Mouse (Mus musculus) midbrain, postnatal 0 days (tissue): Measurements from ENCODE around the gene Slc25a44. TPM values are rescaled to one million over a fixed set of nuclear protein-coding genes. Genes with fewer than 3 reads are reported as not detected.

Experiments used
- ATAC-seq: fragments of 200-750 bp; cut with Nextera tagmentation; 2 replicates; pipeline ENCODE4 v1.8.0; 2017; ENCODE audit warnings: moderate number of reproducible peaks, mild to moderate bottlenecking, moderate TSS enrichment, moderate library complexity; ENCODE audit not compliant: low FRiP score
- DNase-seq: peaks from one replicate; pipeline ENCODE4 v3.0.0-alpha.2; 2015; ENCODE audit warnings: low spot score
- H3K27ac ChIP-seq: fragments of 300-500 bp; sonication (generic); 2 replicates; pipeline ENCODE4 v1.5.1; 2014; ENCODE audit warnings: low read depth, mild to moderate bottlenecking, low read length, mixed read lengths
- H3K27me3 ChIP-seq: fragments of 300-500 bp; sonication (generic); 2 replicates; pipeline ENCODE4 v1.6.1; 2014; ENCODE audit warnings: low read length, control low read depth, mixed read lengths; ENCODE audit not compliant: insufficient read depth
- H3K36me3 ChIP-seq: fragments of 300-500 bp; sonication (generic); 2 replicates; pipeline ENCODE4 v1.6.1; 2014; ENCODE audit warnings: low read length, control low read depth, mixed read lengths; ENCODE audit not compliant: insufficient read depth
- H3K4me1 ChIP-seq: fragments of 300-500 bp; sonication (generic); 2 replicates; pipeline ENCODE4 v1.6.1; 2014; ENCODE audit warnings: mild to moderate bottlenecking, control low read depth, antibody characterized with exemption, low read length, mixed read lengths; ENCODE audit not compliant: insufficient read depth
- H3K4me2 ChIP-seq: fragments of 300-500 bp; sonication (generic); 2 replicates; pipeline ENCODE4 v1.6.1; 2014; ENCODE audit warnings: low read depth, mild to moderate bottlenecking, low read length, mixed read lengths; ENCODE audit not compliant: poor library complexity, severe bottlenecking
- H3K4me3 ChIP-seq: fragments of 300-500 bp; sonication (generic); 2 replicates; pipeline ENCODE4 v1.5.1; 2014; ENCODE audit warnings: low read depth, mild to moderate bottlenecking, low read length, moderate library complexity
- H3K9ac ChIP-seq: fragments of 300-500 bp; sonication (generic); replicated peaks from 2 replicates; pipeline ENCODE4 v1.6.1; 2014; ENCODE audit warnings: mild to moderate bottlenecking, low read length, moderate library complexity, mixed read lengths; ENCODE audit not compliant: poor library complexity, severe bottlenecking
- H3K9me3 ChIP-seq: fragments of 300-500 bp; sonication (generic); 2 replicates; pipeline ENCODE4 v1.6.1; 2016; ENCODE audit warnings: low read length, control low read depth
- CTCF ChIP-seq: IDR thresholded peaks from 2 replicates; pipeline ENCODE4 v1.5.1; 2016; ENCODE audit warnings: antibody characterized with exemption, mild to moderate bottlenecking
- WGBS: fragments of 180-500 bp; shearing (Covaris S2); extraction: QIAGEN DNeasy Blood & Tissue Kit; methylation state at CpG from one replicate; pipeline ENCODE4 v1.1.7; 2014; 5-methylcytosine and 5-hydroxymethylcytosine counted together
- polyA plus RNA-seq: library from polyadenylated mRNA; unstranded; fragments of >200 nt; fragmentation: Nextera tagmentation; extraction: Ambion mirVana; gene quantifications from 2 replicates; pipeline ENCODE4 v1.2.1, GENCODE M21; 2015
- total RNA-seq: library from RNA; depleted of rRNA; stranded (reverse); fragments of >200 nt; gene quantifications from 2 replicates; pipeline ENCODE4 v1.2.3, GENCODE M21; 2014

Gene Slc25a44
- total and polyA plus RNA-seq, 2 experiments from 2014 or later: 35.9 to 63.8 TPM

GRCm38 (mm10) chr3:88425330-88425689 lies 371 bp upstream of the Slc25a44 start:
- ATAC-seq (no peak), DNase-seq (no peak)
- Histone ChIP-seq H3K27ac (no peak overlapping the region), H3K9me3 (no peaks in the 10 kb centered on the region), H3K4me1 (peaks cover 16% of the 10 kb centered on the region; the same call in 1 of the 2 replicates), H3K4me3 (peak overlapping the region; percentile 80), H3K4me2 (peak overlapping the region; percentile 28), H3K27me3 (no peaks in the 10 kb centered on the region), H3K9ac (no peak overlapping the region), H3K36me3 (peaks cover 13% of the 10 kb centered on the region)
- TF ChIP-seq CTCF: no peak
- 6% methylated on average over 2 of the region's 2 CpGs for WGBS

DNA sequence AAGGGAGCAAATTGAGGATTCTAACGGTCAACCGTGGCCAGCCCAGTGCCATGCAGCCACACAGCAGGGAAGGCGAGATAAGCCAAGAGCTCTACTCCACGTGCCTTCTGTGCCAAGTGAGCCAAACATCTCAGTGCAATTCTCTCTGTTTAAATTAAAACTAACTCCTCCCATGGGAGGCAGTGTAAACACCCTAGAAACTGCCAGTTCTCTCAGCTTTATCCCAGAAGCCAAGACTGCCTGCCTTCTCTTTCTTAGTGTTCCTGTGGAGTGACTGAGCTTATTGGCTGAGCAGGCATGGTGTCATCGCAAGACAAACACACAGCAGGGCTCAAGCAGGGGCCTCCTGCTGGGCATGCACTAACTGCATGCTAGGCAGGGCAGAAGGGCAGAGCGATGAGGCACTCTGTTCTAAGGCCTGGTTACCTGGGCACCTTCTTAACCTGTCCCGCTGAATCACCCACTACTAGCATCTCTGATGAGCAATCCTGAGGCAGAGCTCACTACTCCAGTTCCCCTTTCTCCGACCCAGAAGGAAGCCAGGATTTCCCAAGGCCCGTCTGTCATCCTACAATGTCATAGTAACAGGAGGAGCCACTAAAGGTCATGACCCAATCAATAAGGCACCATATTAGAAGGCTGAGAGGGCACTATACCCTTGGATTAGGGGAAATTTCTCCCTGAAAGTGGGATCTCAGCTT lies 2.8 kb downstream of the Slc25a44 start:
- Histone ChIP-seq H3K4me1 (peaks cover 16% of the 10 kb centered on the region; the same call in 1 of the 2 replicates), H3K36me3 (peaks cover 36% of the 10 kb centered on the region), H3K27me3 (no peaks in the 10 kb centered on the region), H3K4me3 (no peak overlapping the region), H3K9ac (0 out of 2 replicates have a peak overlapping the region, but pooled peaks have one; percentile 3), H3K9me3 (no peaks in the 10 kb centered on the region), H3K27ac (no peak overlapping the region), H3K4me2 (no peak overlapping the region)
- TF ChIP-seq CTCF: no peak
- ATAC-seq (no peak), DNase-seq (peak; percentile 79)
- WGBS: 26% methylated on average over 9 of the region's 9 CpGs

DNA sequence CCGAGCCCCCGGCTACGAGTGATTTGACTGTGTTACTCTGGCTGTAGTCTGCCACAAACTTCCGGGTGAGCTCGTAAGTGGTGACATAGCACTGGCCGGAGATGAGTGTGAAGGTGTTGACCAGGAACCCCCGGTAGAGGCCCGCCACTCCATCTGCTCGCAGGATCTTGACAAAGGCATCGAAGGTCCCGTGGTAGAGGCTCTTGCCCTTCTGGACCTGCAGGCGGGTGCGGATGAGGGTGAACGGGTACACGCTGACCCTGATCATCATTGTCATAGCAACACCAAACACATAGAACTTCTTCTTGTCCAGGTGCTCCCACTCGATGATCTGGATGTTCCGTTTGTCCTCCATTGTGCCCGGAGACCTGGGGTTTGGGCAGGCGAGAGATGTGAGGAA lies 4.2 kb downstream of the Slc25a44 start:
- H3K36me3 ChIP-seq: peaks cover 43% of the 10 kb centered on the region
- no peak for TF ChIP-seq CTCF
- WGBS: 92% methylated on average over 19 of the region's 19 CpGs

GRCm38 (mm10) chr3:88418016-88418415 lies 6.9 kb downstream of the Slc25a44 start:
- 91% methylated on average over 6 of the region's 6 CpGs for WGBS

More for the DNA sequence above, 4.2 kb downstream of the Slc25a44 start:
- no peak overlapping the region for H3K9ac ChIP-seq
- DNase-seq: no peak
- H3K27me3 ChIP-seq: no peaks in the 10 kb centered on the region
- H3K9me3 ChIP-seq: no peaks in the 10 kb centered on the region
- no peak overlapping the region for H3K4me2 ChIP-seq
- no peak overlapping the region for H3K4me3 ChIP-seq
- H3K27ac ChIP-seq: no peak overlapping the region
- no peak for ATAC-seq
- H3K4me1 ChIP-seq: peaks cover 16% of the 10 kb centered on the region; the same call in 1 of the 2 replicates

DNA sequence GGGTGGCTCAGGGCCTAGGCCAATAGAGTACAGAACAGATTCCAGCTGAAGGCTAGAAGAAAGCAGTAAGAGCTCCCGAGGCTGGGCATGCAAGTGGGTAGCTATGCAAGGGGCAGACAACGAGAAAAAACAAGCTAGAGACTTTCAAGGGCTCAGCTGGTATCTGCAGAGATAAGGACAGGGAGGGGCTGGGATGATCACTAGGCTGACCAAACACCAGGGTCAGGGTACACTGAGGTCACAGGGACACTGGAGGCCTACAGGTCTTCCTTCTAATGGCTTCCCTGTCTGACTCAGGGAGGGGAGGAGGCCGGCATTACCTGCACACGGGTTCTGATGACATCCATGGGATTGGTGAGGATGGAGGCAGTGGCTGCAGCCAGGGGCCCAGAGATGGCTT lies 9.3 kb downstream of the Slc25a44 start:
- Histone ChIP-seq H3K27me3 (no peaks in the 10 kb centered on the region), H3K27ac (no peak overlapping the region), H3K36me3 (peaks cover 55% of the 10 kb centered on the region), H3K9ac (no peak overlapping the region), H3K4me1 (no peaks in the 10 kb centered on the region), H3K4me3 (no peak overlapping the region), H3K4me2 (no peak overlapping the region), H3K9me3 (no peaks in the 10 kb centered on the region)
- DNase-seq (no peak), ATAC-seq (no peak)
- 90% methylated on average over 4 of the region's 4 CpGs for WGBS
- TF ChIP-seq CTCF: no peak

More at GRCm38 (mm10) chr3:88418016-88418415, 6.9 kb downstream of the Slc25a44 start:
- peaks cover 57% of the 10 kb centered on the region for H3K36me3 ChIP-seq
- H3K4me1 ChIP-seq: peaks cover 8% of the 10 kb centered on the region; the same call in 1 of the 2 replicates
- H3K4me2 ChIP-seq: no peak overlapping the region
- ATAC-seq (no peak), DNase-seq (no peak)
- no peak for TF ChIP-seq CTCF
- H3K4me3 ChIP-seq: no peak overlapping the region
- no peaks in the 10 kb centered on the region for H3K9me3 ChIP-seq
- no peak overlapping the region for H3K9ac ChIP-seq
- H3K27me3 ChIP-seq: no peaks in the 10 kb centered on the region
- H3K27ac ChIP-seq: no peak overlapping the region

GRCm38 (mm10) chr3:88412636-88413035 lies 12.3 kb downstream of the Slc25a44 start:
- TF ChIP-seq CTCF: no peak
- Histone ChIP-seq H3K9ac (no peak overlapping the region), H3K4me2 (no peak overlapping the region), H3K27me3 (no peaks in the 10 kb centered on the region), H3K27ac (no peak overlapping the region), H3K9me3 (no peaks in the 10 kb centered on the region), H3K36me3 (peaks cover 31% of the 10 kb centered on the region), H3K4me1 (no peaks in the 10 kb centered on the region), H3K4me3 (no peak overlapping the region)
- DNase-seq (no peak), ATAC-seq (no peak)
- WGBS: 89% methylated on average over 11 of the region's 11 CpGs
